Mouse (Mus musculus): Measurements from ENCODE around the gene Gm10964. TPM values are rescaled to one million over a fixed set of nuclear protein-coding genes. Genes with fewer than 3 reads are reported as not detected.

Gm10964 gene
- polyA plus RNA-seq, 1 experiment, result not detected

DNA sequence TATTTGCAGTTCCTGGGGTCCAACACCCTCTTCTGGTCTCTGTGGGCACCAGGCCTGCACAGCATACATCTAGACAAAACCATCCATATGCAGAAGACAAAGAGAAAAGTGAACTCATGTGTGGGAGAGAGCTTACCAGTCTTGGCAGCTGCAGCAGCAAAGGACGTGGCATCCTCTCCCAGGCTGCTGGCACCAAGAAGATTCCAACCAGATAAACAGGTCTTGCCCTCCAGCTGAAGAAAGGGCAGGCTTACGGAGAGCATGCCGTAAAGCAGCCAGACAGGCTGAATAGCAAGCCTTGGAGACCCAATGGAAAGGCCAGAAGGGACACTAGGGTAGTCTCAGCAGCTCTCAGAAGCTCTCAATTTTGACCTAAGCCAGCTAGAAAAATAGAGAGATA lies 7.0 kb upstream of the Gm10964 start:
- 65% methylated on average over 3 of the region's 3 CpGs for WGBS

DNA sequence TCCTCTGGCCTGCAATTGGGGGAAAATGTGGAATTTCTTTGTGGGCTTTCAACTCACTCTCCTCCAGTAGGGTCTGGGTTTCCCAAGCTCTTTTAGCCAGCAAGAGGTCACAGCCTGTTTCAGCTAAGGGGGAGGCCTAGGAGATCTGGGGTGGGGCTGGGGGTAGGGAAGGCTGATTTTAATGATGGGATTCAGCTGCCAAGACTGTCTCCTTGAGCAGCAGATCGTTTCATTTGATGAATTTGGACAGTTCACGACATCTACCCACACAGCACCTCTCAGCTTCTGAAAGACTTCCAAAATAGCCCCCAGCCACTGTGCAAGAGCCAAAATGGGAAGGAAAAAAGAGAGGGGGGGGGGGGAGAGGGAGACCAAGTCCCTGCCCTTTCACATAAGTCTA lies 6.0 kb upstream of the Gm10964 start:
- H3K4me1 ChIP-seq (ENCODE audit: control insufficient read depth, insufficient read depth, low read length), result peaks cover 54% of the 10 kb centered on the region
- WGBS, result 31% methylated on average over 2 of the region's 2 CpGs
- peak overlapping the region; percentile 75 for H3K27ac ChIP-seq (ENCODE audit: insufficient read depth, low read depth, low read length)

More for the DNA sequence above, 7.0 kb upstream of the Gm10964 start:
- TF ChIP-seq CTCF (IDR thresholded peaks at IDR 0.05; ENCODE audit: insufficient read depth, low read depth, low read length) (no peak), POLR2A (IDR thresholded peaks at IDR 0.05; ENCODE audit: insufficient read depth, low read depth, low read length) (no peak)
- H3K27ac ChIP-seq (ENCODE audit: insufficient read depth, low read depth, low read length), result peak overlapping the region; percentile 50; the same call in 1 of the 2 replicates
- no peak overlapping the region for H3K4me3 ChIP-seq (ENCODE audit: insufficient read depth, low read depth, low read length)
- H3K4me1 ChIP-seq (ENCODE audit: control insufficient read depth, insufficient read depth, low read length), result peaks cover 45% of the 10 kb centered on the region

DNA sequence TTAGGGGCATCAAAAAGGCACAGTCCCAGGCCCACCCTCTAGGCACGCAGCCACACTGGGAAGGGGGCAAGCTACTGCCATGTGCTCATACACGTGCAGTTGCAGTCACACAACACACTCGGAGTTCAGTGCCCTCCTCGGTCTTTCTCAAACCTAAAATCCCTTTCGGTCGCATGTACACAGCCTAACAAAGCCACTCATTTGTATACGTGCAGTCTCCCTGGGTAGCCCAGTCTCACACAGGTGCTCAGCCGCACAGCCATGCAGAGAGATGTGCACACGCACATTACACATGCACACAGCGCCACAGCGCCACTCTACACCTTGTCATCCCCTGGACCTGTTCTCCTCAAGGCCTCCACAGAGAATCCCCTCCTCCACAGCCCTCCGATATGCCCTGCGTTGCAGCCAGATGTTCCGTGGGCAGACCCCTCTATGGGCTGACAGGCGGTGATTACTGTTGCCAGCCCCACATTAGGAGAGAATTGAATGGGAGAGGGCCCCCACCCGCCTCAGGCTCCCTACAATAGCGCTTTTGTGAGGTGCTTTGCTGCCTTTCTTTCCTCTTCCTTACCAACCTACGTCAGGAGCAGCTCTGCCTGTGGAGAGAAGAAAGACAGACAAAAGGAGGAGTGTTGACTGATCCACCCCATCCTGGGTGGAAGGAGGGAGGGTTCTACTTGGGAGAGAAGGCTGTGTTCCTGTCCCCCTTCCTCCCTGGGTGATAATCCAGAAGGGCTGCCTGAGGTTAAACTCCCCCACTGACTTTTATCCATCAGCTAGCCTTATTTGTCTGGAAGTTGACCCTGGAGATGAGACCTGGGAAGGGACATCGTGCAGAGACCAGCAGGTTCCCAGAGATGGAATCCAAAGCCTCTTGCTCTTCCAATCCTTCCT lies 5.1 kb upstream of the Gm10964 start:
- peaks cover 54% of the 10 kb centered on the region for H3K4me1 ChIP-seq (ENCODE audit: control insufficient read depth, insufficient read depth, low read length)
- no peak overlapping the region for H3K4me3 ChIP-seq (ENCODE audit: insufficient read depth, low read depth, low read length)
- peak overlapping the region; percentile 96 for H3K27ac ChIP-seq (ENCODE audit: insufficient read depth, low read depth, low read length)
- TF ChIP-seq CTCF (IDR thresholded peaks at IDR 0.05; ENCODE audit: insufficient read depth, low read depth, low read length) (no peak), POLR2A (IDR thresholded peaks at IDR 0.05; ENCODE audit: insufficient read depth, low read depth, low read length) (no peak)
- WGBS, result 8% methylated on average over 19 of the region's 19 CpGs

More for the DNA sequence above, 6.0 kb upstream of the Gm10964 start:
- TF ChIP-seq POLR2A (IDR thresholded peaks at IDR 0.05; ENCODE audit: insufficient read depth, low read depth, low read length), result no peak
- TF ChIP-seq CTCF (IDR thresholded peaks at IDR 0.05; ENCODE audit: insufficient read depth, low read depth, low read length), result no peak
- no peak overlapping the region for H3K4me3 ChIP-seq (ENCODE audit: insufficient read depth, low read depth, low read length)

DNA sequence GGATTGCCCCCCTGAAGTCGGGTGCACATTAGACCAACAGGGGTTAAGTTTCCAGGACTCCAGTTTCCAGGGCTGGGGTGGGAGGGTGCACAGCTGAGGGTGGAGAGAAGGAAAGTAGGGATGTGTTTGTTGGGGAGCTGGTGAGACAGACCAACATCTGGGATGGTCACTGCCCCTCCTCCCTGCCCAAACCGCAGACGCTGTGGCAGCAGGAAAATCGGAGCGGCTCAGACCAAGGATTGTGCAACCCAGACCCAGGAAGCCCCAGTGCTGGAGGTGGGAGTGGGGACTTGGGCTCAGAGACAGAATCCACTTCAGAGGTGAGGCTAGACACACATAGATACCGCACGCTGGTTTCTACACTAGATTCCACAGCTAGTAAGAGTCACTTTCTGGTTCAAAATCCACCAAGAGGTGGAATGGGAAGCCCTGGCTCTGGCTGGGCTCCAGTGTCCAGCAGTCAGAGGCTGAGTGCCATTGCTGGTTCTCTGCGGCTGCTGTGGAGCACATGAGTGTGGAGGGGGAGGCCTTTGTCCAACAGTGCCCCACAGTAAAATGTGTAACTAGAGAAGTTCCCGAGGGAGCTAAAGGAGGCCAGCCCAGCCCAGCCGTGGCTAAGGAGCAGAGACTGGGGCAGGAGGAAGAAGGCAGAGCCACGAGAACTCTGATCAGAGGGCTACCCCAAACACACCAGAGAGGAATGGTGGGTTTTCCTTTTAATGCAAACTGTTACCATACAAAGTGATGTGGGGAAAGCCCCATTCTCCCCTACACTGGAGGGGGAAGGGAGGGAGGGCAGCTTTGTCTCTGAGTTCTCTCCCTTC lies 4.3 kb upstream of the Gm10964 start:
- Histone ChIP-seq H3K4me3 (ENCODE audit: insufficient read depth, low read depth, low read length) (no peak overlapping the region), H3K27ac (ENCODE audit: insufficient read depth, low read depth, low read length) (peak overlapping the region; percentile 96), H3K4me1 (ENCODE audit: control insufficient read depth, insufficient read depth, low read length) (peaks cover 54% of the 10 kb centered on the region)
- 23% methylated on average over 11 of the region's 11 CpGs for WGBS
- TF ChIP-seq CTCF (IDR thresholded peaks at IDR 0.05; ENCODE audit: insufficient read depth, low read depth, low read length), result no peak
- TF ChIP-seq POLR2A (IDR thresholded peaks at IDR 0.05; ENCODE audit: insufficient read depth, low read depth, low read length), result no peak

DNA sequence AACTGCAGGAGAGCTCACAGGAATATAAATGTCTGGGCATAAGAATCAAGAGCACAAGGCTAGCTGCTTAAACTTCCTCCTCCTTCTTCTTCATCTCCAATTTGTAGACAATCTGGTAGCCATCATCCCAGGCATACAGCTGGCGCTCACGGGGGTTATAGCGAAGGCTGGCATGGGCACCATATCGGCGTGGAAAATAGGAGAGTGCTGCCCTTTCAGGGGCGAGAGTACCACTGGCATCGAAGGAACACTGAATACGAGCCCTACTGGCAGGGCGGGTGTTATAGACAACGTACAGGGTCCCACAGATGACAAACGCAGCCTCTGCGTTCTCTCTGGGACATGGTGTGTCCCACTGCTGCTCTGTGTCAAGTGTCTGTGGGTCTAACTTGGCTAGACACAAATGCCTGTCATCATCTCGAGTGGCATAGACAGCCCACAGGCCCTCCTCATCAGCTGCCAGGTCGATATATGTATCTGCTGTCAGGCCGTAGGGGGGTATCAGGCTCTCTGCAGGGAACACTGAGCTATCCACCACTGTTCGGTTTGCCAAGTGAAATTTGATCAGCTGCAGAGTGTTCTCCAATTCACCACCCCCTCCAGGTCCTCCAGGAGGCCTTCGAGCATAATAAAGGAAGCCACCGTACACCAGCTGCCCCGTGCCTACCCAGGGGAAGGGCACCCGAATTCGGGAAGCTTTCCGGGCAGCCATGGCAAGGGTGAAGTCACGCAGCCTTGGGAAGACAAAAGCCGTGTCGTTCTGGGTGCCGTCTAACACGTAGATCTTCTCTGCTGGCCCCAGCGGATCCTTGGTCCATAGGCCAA lies 3.2 kb upstream of the Gm10964 start:
- no peak for TF ChIP-seq CTCF (IDR thresholded peaks at IDR 0.05; ENCODE audit: insufficient read depth, low read depth, low read length)
- no peak for TF ChIP-seq POLR2A (IDR thresholded peaks at IDR 0.05; ENCODE audit: insufficient read depth, low read depth, low read length)
- no peak overlapping the region for H3K4me3 ChIP-seq (ENCODE audit: insufficient read depth, low read depth, low read length)
- 77% methylated on average over 28 of the region's 28 CpGs for WGBS
- H3K4me1 ChIP-seq (ENCODE audit: control insufficient read depth, insufficient read depth, low read length), result peaks cover 54% of the 10 kb centered on the region
- peak overlapping the region; percentile 96 for H3K27ac ChIP-seq (ENCODE audit: insufficient read depth, low read depth, low read length)

DNA sequence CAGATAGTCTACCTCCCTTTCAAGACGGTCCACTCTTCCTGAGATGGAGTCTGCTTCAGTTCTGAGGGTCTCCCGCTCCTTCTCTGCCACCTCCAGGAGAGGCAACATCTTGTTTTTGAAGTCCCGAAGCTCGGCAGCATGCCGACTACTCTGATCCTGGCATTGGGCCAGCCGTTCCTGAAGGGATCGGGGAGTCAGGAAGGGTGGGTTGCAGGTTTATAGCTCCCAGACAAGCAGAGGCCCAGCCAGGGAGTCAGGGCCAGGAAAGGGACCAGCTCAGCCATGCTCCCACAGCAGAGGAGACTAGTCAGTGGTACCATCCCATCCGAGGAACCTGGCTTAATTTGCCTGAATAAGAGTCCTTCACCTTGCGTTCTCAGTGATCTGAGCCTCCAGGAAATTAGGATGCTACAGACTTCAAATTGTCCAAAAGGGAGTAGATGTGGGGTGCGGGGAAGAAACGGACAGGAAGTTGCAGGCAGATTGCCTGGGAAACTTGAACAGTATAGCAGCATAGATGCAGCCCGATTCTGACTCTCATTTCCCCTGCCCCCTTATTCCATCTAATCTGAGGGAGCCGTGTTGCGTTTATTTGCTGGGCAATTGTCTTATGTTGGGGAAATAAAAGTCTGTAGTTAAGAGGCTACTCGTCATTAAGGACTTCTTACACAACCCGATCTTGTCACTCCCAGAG lies 2.0 kb upstream of the Gm10964 start:
- H3K4me3 ChIP-seq (ENCODE audit: insufficient read depth, low read depth, low read length), result no peak overlapping the region
- 38% methylated on average over 16 of the region's 16 CpGs for WGBS
- peak overlapping the region; percentile 96 for H3K27ac ChIP-seq (ENCODE audit: insufficient read depth, low read depth, low read length)
- TF ChIP-seq POLR2A (IDR thresholded peaks at IDR 0.05; ENCODE audit: insufficient read depth, low read depth, low read length), result no peak
- no peak for TF ChIP-seq CTCF (IDR thresholded peaks at IDR 0.05; ENCODE audit: insufficient read depth, low read depth, low read length)
- peaks cover 53% of the 10 kb centered on the region for H3K4me1 ChIP-seq (ENCODE audit: control insufficient read depth, insufficient read depth, low read length)

DNA sequence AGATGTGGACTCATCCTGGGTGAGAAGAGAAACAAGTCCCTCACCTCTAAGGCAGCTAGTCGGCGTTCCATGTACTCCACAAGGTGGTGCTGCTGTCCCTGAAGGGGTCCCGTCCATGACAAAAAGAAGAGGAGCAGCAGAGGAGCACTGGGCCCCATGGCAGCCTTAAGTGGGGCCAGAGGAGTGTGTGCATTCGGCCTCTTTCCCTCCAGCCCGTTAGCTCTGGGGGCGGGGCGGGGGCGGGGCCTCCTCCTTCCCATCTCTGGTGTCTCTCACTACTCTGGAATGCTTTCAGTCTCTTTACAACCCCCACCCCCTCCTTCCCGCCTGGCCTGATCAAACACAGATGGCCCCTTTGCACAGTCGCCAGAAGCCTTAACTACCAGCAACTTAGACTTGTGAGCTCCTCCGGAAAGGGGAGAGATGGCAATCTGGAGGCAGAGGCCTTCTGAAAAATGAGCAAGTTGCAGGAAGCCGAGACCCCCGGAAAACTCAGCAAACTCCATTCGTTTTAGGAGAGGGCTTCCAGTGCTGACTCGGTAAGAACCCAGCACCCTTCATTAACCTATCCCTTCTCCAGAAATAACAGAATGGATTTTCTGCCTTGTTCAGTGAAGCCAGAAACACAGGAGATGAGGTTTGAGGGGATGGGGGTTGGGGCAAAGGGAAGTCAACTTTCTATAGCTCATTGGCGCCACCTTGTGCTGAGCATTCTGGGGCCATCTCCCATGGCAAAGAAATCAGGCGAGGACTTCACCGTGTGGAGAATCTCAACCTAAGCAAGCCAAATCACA lies 1.2 kb upstream of the Gm10964 start, which contains the start of gene Olfml3:
Gene Olfml3, minus strand, starts transcription at position 224 of the 794 bp plus-strand sequence.
- peak within 1 kb of the TSS; percentile 14 for H3K4me3 ChIP-seq (ENCODE audit: insufficient read depth, low read depth, low read length)

More for the DNA sequence above, 1.2 kb upstream of the Gm10964 start, which contains the start of gene Olfml3:
- 3% methylated on average over 18 of the region's 18 CpGs for WGBS
- TF ChIP-seq CTCF (IDR thresholded peaks at IDR 0.05; ENCODE audit: insufficient read depth, low read depth, low read length) (peak; percentile 79), POLR2A (IDR thresholded peaks at IDR 0.05; ENCODE audit: insufficient read depth, low read depth, low read length) (no peak)
- Histone ChIP-seq H3K27ac (ENCODE audit: insufficient read depth, low read depth, low read length) (peak within 1 kb of the TSS; percentile 96), H3K4me1 (ENCODE audit: control insufficient read depth, insufficient read depth, low read length) (peaks cover 47% of the 10 kb centered on the region)

All from olfactory bulb, adult 2 months (tissue).